Mouse (Mus musculus): ENCODE measurements around the gene Zfp93. TPM values are rescaled to one million over a fixed set of nuclear protein-coding genes. Genes with fewer than 3 reads are reported as not detected.

The Zfp93 gene
- polyA plus RNA-seq, 1 experiment from 2014 or later: 4.6 TPM

GRCm38 (mm10) chr7:24316567-24317092, 46.4 kb downstream of the Zfp93 start, which contains the start of gene Zfp94:
Zfp94 (minus strand) TSS chr7:24316666.
- Histone ChIP-seq H3K9ac (peak within 1 kb of the TSS; percentile 90), H3K36me3 (peaks cover 8% of the 10 kb centered on the region), H3K9me3 (no peaks in the 10 kb centered on the region), H3K4me2 (peak within 1 kb of the TSS; percentile 93), H3K4me3 (peak within 1 kb of the TSS; percentile 73), H3K27ac (replicated peaks) (peak within 1 kb of the TSS; percentile 79), H3K4me1 (peaks cover 10% of the 10 kb centered on the region), H3K27me3 (replicated peaks) (peaks cover 22% of the 10 kb centered on the region)
- ATAC-seq (ENCODE audit: extremely low read depth, insufficient number of reproducible peaks, low FRiP score, low TSS enrichment): peak; percentile 84
- 1% methylated on average over 33 of the region's 33 CpGs for WGBS

GRCm38 (mm10) chr7:24318942-24319341, 48.7 kb downstream of the Zfp93 start:
- Histone ChIP-seq H3K27me3 (replicated peaks) (peaks cover 27% of the 10 kb centered on the region), H3K4me1 (peaks cover 10% of the 10 kb centered on the region), H3K9me3 (peaks cover 4% of the 10 kb centered on the region; the same call in 1 of the 2 replicates), H3K36me3 (no peaks in the 10 kb centered on the region), H3K4me2 (no peak overlapping the region), H3K4me3 (no peak overlapping the region), H3K9ac (no peak overlapping the region), H3K27ac (replicated peaks) (no peak overlapping the region)
- 50% methylated on average over 6 of the region's 6 CpGs for WGBS
- ATAC-seq (ENCODE audit: extremely low read depth, insufficient number of reproducible peaks, low FRiP score, low TSS enrichment): no peak

- H3K9me3 ChIP-seq: peaks cover 13% of the 10 kb centered on the region; the same call in 1 of the 2 replicates
- peaks cover 3% of the 10 kb centered on the region; the same call in 1 of the 2 replicates for H3K4me1 ChIP-seq
- ATAC-seq (ENCODE audit: extremely low read depth, insufficient number of reproducible peaks, low FRiP score, low TSS enrichment): no peak
- H3K36me3 ChIP-seq: no peaks in the 10 kb centered on the region
- H3K27me3 ChIP-seq (replicated peaks): peaks cover 46% of the 10 kb centered on the region
- H3K27ac ChIP-seq (replicated peaks): no peak overlapping the region
- 55% methylated on average over 4 of the region's 4 CpGs for WGBS
- H3K4me2 ChIP-seq: no peak overlapping the region
- H3K9ac ChIP-seq: no peak overlapping the region
- no peak overlapping the region for H3K4me3 ChIP-seq
Measured at GRCm38 (mm10) chr7:24322593-24322992, 52.4 kb downstream of the Zfp93 start.

GRCm38 (mm10) chr7:24325197-24325596, 55.0 kb downstream of the Zfp93 start:
- no peak overlapping the region for H3K27ac ChIP-seq (replicated peaks)
- no peaks in the 10 kb centered on the region for H3K36me3 ChIP-seq
- H3K4me1 ChIP-seq: peaks cover 3% of the 10 kb centered on the region; the same call in 1 of the 2 replicates
- peak overlapping the region; percentile 42; the same call in 1 of the 2 replicates for H3K4me3 ChIP-seq
- peaks cover 35% of the 10 kb centered on the region for H3K27me3 ChIP-seq (replicated peaks)
- peak overlapping the region; percentile 69 for H3K4me2 ChIP-seq
- no peak for ATAC-seq (ENCODE audit: extremely low read depth, insufficient number of reproducible peaks, low FRiP score, low TSS enrichment)
- WGBS: 85% methylated on average over 6 of the region's 6 CpGs
- H3K9me3 ChIP-seq: peaks cover 13% of the 10 kb centered on the region; the same call in 1 of the 2 replicates
- H3K9ac ChIP-seq: 0 out of 2 replicates have a peak overlapping the region, but pooled peaks have one; percentile 67

- no peak overlapping the region for H3K27ac ChIP-seq (replicated peaks)
- H3K4me3 ChIP-seq: peak overlapping the region; percentile 42
- H3K36me3 ChIP-seq: no peaks in the 10 kb centered on the region
- H3K9ac ChIP-seq: peak overlapping the region; percentile 67
- H3K27me3 ChIP-seq (replicated peaks): peaks cover 35% of the 10 kb centered on the region
- WGBS: 3% methylated on average over 13 of the region's 13 CpGs
- ATAC-seq (ENCODE audit: extremely low read depth, insufficient number of reproducible peaks, low FRiP score, low TSS enrichment): no peak
- H3K4me1 ChIP-seq: peaks cover 3% of the 10 kb centered on the region; the same call in 1 of the 2 replicates
- H3K4me2 ChIP-seq: peak overlapping the region; percentile 69
- H3K9me3 ChIP-seq: peaks cover 13% of the 10 kb centered on the region; the same call in 1 of the 2 replicates
Measured at GRCm38 (mm10) chr7:24325675-24326128, 55.5 kb downstream of the Zfp93 start.

- peak overlapping the region; percentile 69 for H3K4me2 ChIP-seq
- H3K9me3 ChIP-seq: peaks cover 13% of the 10 kb centered on the region; the same call in 1 of the 2 replicates
- H3K27me3 ChIP-seq (replicated peaks): peaks cover 32% of the 10 kb centered on the region
- ATAC-seq (ENCODE audit: extremely low read depth, insufficient number of reproducible peaks, low FRiP score, low TSS enrichment): no peak
- H3K27ac ChIP-seq (replicated peaks): no peak overlapping the region
- peak overlapping the region; percentile 67 for H3K9ac ChIP-seq
- H3K4me1 ChIP-seq: peaks cover 3% of the 10 kb centered on the region; the same call in 1 of the 2 replicates
- 47% methylated on average over 20 of the region's 20 CpGs for WGBS
- no peaks in the 10 kb centered on the region for H3K36me3 ChIP-seq
- peak overlapping the region; percentile 42 for H3K4me3 ChIP-seq
Measured at GRCm38 (mm10) chr7:24326273-24327135, 56.3 kb downstream of the Zfp93 start.

Other genes with a start within 250 kb of the Zfp93 start
- not detected in 2 replicates for gene Vmn1r183, start 217.2 kb upstream of the Zfp93 start, polyA plus RNA-seq (2015; fragmentation: Nextera tagmentation; extraction: Ambion mirVana)
- 13.0 and 14.9 TPM in 2 replicates for gene Zfp180, start 188.5 kb upstream of the Zfp93 start, polyA plus RNA-seq (2015; fragmentation: Nextera tagmentation; extraction: Ambion mirVana)
- gene Zfp112, start 158.1 kb upstream of the Zfp93 start, polyA plus RNA-seq (2015; fragmentation: Nextera tagmentation; extraction: Ambion mirVana): 4.5 and 5.4 TPM in 2 replicates
- gene Zfp235, start 136.3 kb upstream of the Zfp93 start, polyA plus RNA-seq (2015; fragmentation: Nextera tagmentation; extraction: Ambion mirVana): 5.9 and 9.1 TPM in 2 replicates
- 3.1 and 3.2 TPM in 2 replicates for gene Zfp114, start 95.4 kb upstream of the Zfp93 start, polyA plus RNA-seq (2015; fragmentation: Nextera tagmentation; extraction: Ambion mirVana)
- gene Zfp111, start 59.0 kb upstream of the Zfp93 start, polyA plus RNA-seq (2015; fragmentation: Nextera tagmentation; extraction: Ambion mirVana): 5.8 and 6.8 TPM in 2 replicates
- 3.0 and 3.1 TPM in 2 replicates for gene Zfp109, start 32.9 kb upstream of the Zfp93 start, polyA plus RNA-seq (2015; fragmentation: Nextera tagmentation; extraction: Ambion mirVana)
- 2.3 TPM in 2 replicates for gene Zfp108, start 15.6 kb upstream of the Zfp93 start, polyA plus RNA-seq (2015; fragmentation: Nextera tagmentation; extraction: Ambion mirVana)
- gene Zfp61, start 30.8 kb downstream of the Zfp93 start, polyA plus RNA-seq (2015; fragmentation: Nextera tagmentation; extraction: Ambion mirVana): 14.5 and 18.7 TPM in 2 replicates
- 4.5 and 4.6 TPM in 2 replicates for gene Zfp94, start 46.2 kb downstream of the Zfp93 start, polyA plus RNA-seq (2015; fragmentation: Nextera tagmentation; extraction: Ambion mirVana)
- not detected in 2 replicates for gene Tescl, start 63.5 kb downstream of the Zfp93 start, polyA plus RNA-seq (2015; fragmentation: Nextera tagmentation; extraction: Ambion mirVana)
- not detected in 2 replicates for gene Lypd5, start 78.8 kb downstream of the Zfp93 start, polyA plus RNA-seq (2015; fragmentation: Nextera tagmentation; extraction: Ambion mirVana)
- gene Kcnn4, start 99.8 kb downstream of the Zfp93 start, polyA plus RNA-seq (2015; fragmentation: Nextera tagmentation; extraction: Ambion mirVana): 2.9 and 5.3 TPM in 2 replicates
- 18.1 and 19.3 TPM in 2 replicates for gene Smg9, start 129.2 kb downstream of the Zfp93 start, polyA plus RNA-seq (2015; fragmentation: Nextera tagmentation; extraction: Ambion mirVana)
- gene Irgc1, start 181.9 kb downstream of the Zfp93 start, polyA plus RNA-seq (2015; fragmentation: Nextera tagmentation; extraction: Ambion mirVana): not detected in 2 replicates
- 8.3 and 9.8 TPM in 2 replicates for gene Plaur, start 192.1 kb downstream of the Zfp93 start, polyA plus RNA-seq (2015; fragmentation: Nextera tagmentation; extraction: Ambion mirVana)
- 0.60 and 0.80 TPM in 2 replicates for gene Cadm4, start 211.6 kb downstream of the Zfp93 start, polyA plus RNA-seq (2015; fragmentation: Nextera tagmentation; extraction: Ambion mirVana)
- gene Zfp428, start 236.6 kb downstream of the Zfp93 start, polyA plus RNA-seq (2015; fragmentation: Nextera tagmentation; extraction: Ambion mirVana): 32.9 and 36.7 TPM in 2 replicates
- 0.17 and 0.18 TPM in 2 replicates for gene AC161166.1, start 242.0 kb downstream of the Zfp93 start, polyA plus RNA-seq (2015; fragmentation: Nextera tagmentation; extraction: Ambion mirVana)

Data from heart, embryonic 13.5 days (tissue).